Mouse (Mus musculus): Measurements from ENCODE around the gene Rcc1.
"Not testable (repeated sequence)": the region's sequence is repeated elsewhere in the genome, so short reads cannot be mapped to it uniquely, and the experiment has no call there.

The Rcc1 gene

DNA sequence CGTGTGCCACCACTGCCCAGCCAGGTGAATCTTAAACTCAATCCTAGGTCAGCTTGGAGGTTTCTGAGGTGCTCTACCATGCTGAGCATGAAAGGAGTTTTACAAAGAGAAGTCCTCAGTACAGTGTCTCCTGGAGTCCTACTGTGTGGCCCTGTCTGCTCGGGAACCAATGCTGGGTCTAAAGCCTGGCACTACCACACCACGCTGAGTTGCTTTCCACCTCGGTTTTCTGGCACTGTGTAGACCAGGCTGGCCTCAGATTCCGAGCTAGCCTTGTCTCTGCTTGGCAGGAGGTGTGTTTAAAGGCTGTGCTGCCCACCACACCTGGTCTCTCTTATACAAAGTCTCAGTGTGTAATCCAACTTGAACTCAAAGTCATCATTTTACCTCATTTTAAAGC lies 40.8 kb downstream of the Rcc1 start:
- no peak for DNase-seq (ENCODE audit: low read depth)

- DNase-seq (ENCODE audit: low read depth): no peak
These were observed 41.6 kb downstream of the Rcc1 start for GRCm38 (mm10) chr4:132311801-132312200.

DNA sequence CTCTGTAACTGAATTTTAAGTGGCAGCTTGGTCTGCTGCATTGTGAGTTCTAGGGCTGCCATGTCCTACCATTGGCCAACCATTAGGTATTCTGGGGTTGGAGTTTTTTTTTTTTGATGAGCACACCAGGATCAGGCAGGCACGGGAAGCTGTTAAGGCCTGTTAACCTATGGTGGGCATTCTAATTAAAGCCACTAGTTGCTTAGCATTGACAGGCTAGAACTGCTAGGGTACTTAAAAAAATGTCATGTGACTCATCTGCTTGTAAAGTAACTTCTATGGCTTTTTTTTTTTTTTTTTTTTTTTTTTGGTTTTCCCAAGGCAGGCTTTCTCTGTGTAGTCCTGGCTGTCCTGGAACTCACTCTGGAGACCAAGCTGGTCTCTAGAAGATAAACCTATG lies 42.2 kb downstream of the Rcc1 start:
- DNase-seq (ENCODE audit: low read depth): no peak

GRCm38 (mm10) chr4:132309849-132310472 lies 43.4 kb downstream of the Rcc1 start:
- no peak for DNase-seq (ENCODE audit: low read depth)

GRCm38 (mm10) chr4:132309140-132309848 lies 44.1 kb downstream of the Rcc1 start:
- DNase-seq (ENCODE audit: low read depth): no peak

GRCm38 (mm10) chr4:132308437-132309139 lies 44.8 kb downstream of the Rcc1 start:
- peak; percentile 82 for DNase-seq (ENCODE audit: low read depth)

- no peak for DNase-seq (ENCODE audit: low read depth)
These were observed 47.4 kb downstream of the Rcc1 start for GRCm38 (mm10) chr4:132306004-132306403.

- no peak for DNase-seq (ENCODE audit: low read depth)
These were observed 48.1 kb downstream of the Rcc1 start for GRCm38 (mm10) chr4:132305276-132305675.

DNA sequence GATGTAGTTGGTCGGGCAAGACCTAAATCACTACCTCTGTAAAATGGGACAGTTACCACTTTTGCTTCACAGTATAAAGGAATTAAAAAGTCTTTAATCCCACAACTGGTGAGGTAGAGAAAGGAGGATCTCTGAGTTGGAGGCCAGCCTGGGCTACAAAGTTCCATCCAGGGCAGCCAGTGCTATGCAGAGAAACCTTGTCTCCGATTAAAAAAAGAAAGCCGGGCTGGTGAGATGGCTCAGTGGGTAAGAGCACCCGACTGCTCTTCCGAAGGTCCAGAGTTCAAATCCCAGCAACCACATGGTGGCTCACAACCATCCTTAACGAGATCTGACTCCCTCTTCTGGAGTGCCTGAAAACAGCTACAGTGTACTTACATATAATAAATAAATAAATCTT lies 49.9 kb downstream of the Rcc1 start:
- DNase-seq (ENCODE audit: low read depth): not testable (repeated sequence)

GRCm38 (mm10) chr4:132302939-132303479 lies 50.4 kb downstream of the Rcc1 start, which contains the start of gene Rab42:
Gene Rab42, minus strand, starts transcription at chr4:132303385.
- peak; percentile 45 for DNase-seq (ENCODE audit: low read depth)

DNA sequence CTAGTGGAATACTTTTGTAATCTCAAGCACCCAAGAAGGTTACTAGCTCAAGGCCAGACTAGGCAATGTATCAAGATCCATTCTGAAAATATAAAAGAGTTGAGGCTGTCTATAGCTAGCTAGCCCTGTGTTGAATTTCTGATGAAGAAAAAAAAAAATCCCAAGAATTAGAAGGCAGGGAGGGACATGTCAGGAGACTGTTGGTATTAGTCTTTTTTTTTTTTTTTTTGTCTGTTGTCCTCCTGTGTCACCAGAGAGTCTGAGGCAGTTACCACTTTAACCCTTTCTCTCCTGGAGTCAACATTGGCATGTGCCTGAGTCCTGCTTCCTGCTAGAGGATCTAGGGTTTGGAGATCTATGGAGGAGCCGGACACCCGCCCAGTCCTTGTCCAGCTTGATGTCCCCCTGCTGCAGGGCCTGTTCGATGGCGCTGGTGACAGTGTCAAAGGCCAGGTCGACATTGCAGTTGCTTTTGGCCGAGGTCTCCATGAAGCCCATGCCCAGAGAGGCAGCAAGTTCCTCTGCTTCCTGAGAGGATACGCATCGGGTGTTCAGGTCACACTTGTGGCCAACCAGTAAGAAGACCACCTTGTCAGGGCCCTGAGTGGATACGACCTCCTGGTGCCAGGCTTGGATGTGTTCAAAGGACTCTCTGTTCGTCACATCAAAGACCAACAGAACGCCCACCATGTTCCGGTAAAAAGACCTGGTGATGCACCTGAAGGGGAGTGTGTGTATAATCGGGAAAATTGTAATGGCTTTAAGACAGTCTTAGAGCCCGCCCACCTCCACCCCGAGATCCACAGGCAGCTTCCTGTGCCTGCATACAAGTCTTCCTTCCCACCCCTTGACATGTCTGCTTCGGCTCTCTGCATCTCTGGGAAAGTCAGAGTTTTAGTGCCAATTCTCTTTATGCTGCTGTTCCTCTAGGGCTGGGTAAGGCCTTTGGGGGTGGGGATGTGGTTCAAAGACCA lies 51.2 kb downstream of the Rcc1 start:
- DNase-seq (ENCODE audit: low read depth): no peak

DNA sequence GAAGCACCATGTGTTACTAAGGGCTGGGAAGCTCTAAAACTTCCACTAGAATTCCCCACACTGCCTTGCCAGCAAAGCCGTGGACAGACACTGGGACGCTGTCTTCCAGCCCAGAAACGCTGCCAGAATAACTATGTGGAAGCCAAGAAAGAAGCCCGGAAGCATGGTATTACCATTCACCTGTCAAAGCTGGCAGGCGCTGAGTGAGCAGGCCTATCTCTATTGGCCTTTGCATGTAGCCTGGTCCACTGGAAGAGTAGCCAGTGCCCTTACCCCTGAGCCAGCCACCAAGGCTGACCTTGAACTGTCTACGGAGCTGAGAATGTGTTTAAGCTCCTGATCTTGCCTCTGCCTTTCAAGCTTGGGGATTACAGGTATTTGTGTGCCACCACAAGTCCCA lies 51.9 kb downstream of the Rcc1 start:
- DNase-seq (ENCODE audit: low read depth): no peak

GRCm38 (mm10) chr4:132299849-132300248 lies 53.6 kb downstream of the Rcc1 start:
- DNase-seq (ENCODE audit: low read depth): no peak

- DNase-seq (ENCODE audit: low read depth): no peak
These were observed 57.6 kb downstream of the Rcc1 start for GRCm38 (mm10) chr4:132295696-132296390.

GRCm38 (mm10) chr4:132293682-132294240 lies 59.6 kb downstream of the Rcc1 start:
- no peak for DNase-seq (ENCODE audit: low read depth)

DNA sequence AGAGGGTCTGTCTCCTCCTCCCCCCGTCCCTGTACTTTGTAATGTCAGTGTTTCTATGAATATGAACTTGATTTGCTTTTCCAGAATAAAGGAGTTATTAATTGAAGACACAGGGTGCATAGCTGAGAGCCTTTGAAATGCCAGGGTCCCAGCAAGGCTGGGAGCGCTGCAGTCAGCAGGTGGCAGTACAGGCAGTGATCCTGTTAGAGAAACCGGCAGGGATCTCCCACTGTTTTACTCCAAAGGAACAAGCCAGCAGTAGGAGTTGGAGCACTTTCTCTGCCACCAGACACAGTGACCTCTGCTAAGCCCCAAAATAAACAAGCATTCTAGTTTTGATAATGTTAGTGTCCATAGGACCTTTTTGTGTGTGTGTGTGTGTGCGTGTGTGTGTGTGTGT lies 60.4 kb downstream of the Rcc1 start:
- no peak for DNase-seq (ENCODE audit: low read depth)

DNA sequence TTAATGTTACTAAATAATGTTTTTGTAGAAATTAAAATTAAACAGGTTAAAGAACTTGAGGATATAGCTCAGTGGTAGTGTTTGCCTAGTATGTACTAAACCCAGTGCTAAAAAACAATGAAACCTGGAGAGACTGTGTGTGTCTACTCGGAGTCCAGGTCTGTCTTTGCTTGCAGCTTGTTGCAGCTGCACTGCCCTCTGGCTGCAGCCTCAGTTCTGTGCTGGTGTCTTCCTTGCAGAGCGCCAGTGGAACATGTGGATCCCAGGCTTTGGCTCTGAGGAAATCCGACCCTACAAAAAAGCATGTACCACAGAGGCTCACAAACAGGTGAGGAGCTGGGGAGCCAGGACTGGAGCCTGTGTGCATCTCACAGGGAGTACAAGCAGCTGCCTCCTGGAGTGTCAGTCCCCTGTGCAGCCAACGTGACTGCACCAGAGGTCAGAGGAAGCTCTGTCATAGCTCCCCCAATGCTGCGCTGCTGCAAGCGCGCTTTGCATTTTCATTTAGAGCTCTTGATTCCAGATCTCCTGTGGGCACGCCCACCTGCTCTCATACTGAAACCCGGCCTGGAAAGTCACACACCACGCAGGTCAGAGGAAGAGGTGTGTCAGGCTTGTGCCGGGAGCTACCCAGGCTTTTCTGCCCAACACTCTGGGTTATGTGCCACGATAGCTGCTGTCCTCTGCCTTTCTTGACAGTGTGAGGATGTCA lies 61.6 kb downstream of the Rcc1 start:
- no peak for DNase-seq (ENCODE audit: low read depth)

- no peak for DNase-seq (ENCODE audit: low read depth)
These were observed 62.3 kb downstream of the Rcc1 start for GRCm38 (mm10) chr4:132291056-132291455.

DNA sequence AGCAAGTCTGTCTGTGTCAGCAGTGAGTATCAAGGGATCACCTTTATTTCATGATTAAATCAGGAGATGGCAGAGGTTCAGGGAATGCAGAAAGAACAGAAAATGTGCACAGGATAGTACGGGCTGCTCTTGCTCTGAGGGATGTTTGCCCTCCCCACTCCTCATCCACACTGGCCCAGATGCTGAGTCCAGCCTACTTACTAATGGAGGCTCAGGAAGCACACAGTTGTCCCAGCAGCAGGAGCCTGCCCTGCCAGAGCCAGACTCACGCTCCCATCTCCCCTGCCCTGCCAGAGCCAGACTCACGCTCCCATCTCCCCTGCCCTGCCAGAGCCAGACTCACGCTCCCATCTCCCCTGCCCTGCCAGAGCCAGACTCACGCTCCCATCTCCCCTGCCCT lies 64.6 kb downstream of the Rcc1 start:
- DNase-seq (ENCODE audit: low read depth): not testable (repeated sequence)
